Mouse (Mus musculus): ENCODE results near the gene 1700066M21Rik. TPM values are rescaled to one million over a fixed set of nuclear protein-coding genes. Genes with fewer than 3 reads are reported as not detected.
A peak's percentile ranks its signal among the peaks of the same experiment; 100 is the strongest.

1700066M21Rik gene
- total and polyA plus RNA-seq, 3 experiments = 9.9 to 11.7 TPM; not detected in 1

GRCm38 (mm10) chr1:57375276-57375675, 2.1 kb upstream of the 1700066M21Rik start:
- peaks cover 6 to 17% of the 10 kb centered on the region in 2 experiments for H3K4me1 ChIP-seq (ENCODE audit: control insufficient read depth in 1 of 2, insufficient read depth in 2 of 2, low read length in 2 of 2)
- H3K9me3 ChIP-seq (replicated peaks; ENCODE audit: insufficient read depth, low read length) = no peaks in the 10 kb centered on the region
- peak; percentile 62 for DNase-seq (ENCODE audit: low read depth, low spot score)
- peaks cover 11% of the 10 kb centered on the region for H3K79me2 ChIP-seq (ENCODE audit: control insufficient read depth, insufficient read depth, low read length, poor library complexity)
- no peak overlapping the region; a peak in 1 of 4 replicates for H3K4me3 ChIP-seq (ENCODE audit: control insufficient read depth in 1 of 2, insufficient read depth in 1 of 2, low read depth in 2 of 2, low read length in 2 of 2)
- H3K36me3 ChIP-seq (ENCODE audit: control insufficient read depth in 1 of 2, insufficient read depth in 2 of 2, low read length in 2 of 2) = peaks cover 0 to 26% of the 10 kb centered on the region in 2 experiments; a peak in 2 of 4 replicates
- TF ChIP-seq RCOR1 (IDR thresholded peaks at IDR 0.05; ENCODE audit: low read depth, low read length) (peak; percentile 78), MAFK (IDR thresholded peaks at IDR 0.05; ENCODE audit: borderline replicate concordance, low read depth, low read length) (peak; percentile 28; the same call in 1 of the 2 replicates), TCF12 (IDR thresholded peaks at IDR 0.05; ENCODE audit: low read depth, low read length) (peak; percentile 20; the same call in 1 of the 2 replicates), MYC (IDR thresholded peaks at IDR 0.05; ENCODE audit: low read depth, low read length) (peak; percentile 60; the same call in 1 of the 2 replicates), GABPA (IDR thresholded peaks at IDR 0.05; ENCODE audit: low read depth, low read length) (no peak), MAZ (IDR thresholded peaks at IDR 0.05; ENCODE audit: low read depth, low read length) (no peak), CHD1 (IDR thresholded peaks at IDR 0.05; ENCODE audit: low read depth, low read length) (no peak), USF1 (IDR thresholded peaks at IDR 0.05; ENCODE audit: low read depth, low read length) (no peak), EP300 (IDR thresholded peaks at IDR 0.05; ENCODE audit: low read depth in 1 of 2, low read length in 2 of 2) (peak; percentile 57 to 73), ETS1 (IDR thresholded peaks at IDR 0.05; ENCODE audit: low read depth, low read length) (peak; percentile 83), ZNF384 (IDR thresholded peaks at IDR 0.05; ENCODE audit: low read depth, low read length) (peak; percentile 91), POLR2AphosphoS2 (IDR thresholded peaks at IDR 0.05; ENCODE audit: low read length) (no peak), MAX (IDR thresholded peaks at IDR 0.05; ENCODE audit: low read length) (peak; percentile 38; the same call in 1 of the 2 replicates), USF2 (IDR thresholded peaks at IDR 0.05; ENCODE audit: borderline replicate concordance in 1 of 2, insufficient read depth in 1 of 2, low read depth in 1 of 2, low read length in 2 of 2) (no peak), TAL1 (IDR thresholded peaks at IDR 0.05; ENCODE audit: low read length) (no peak), SIN3A (IDR thresholded peaks at IDR 0.05; ENCODE audit: low read length) (peak; percentile 82), ELF1 (IDR thresholded peaks at IDR 0.05; ENCODE audit: low read depth, low read length) (peak; percentile 65; the same call in 1 of the 2 replicates), POLR2A (IDR thresholded peaks at IDR 0.05; ENCODE audit: control insufficient read depth in 1 of 2, insufficient read depth in 1 of 2, low read depth in 1 of 2, low read length in 2 of 2, poor library complexity in 1 of 2) (no peak), HCFC1 (IDR thresholded peaks at IDR 0.05; ENCODE audit: low read depth, low read length) (peak; percentile 55), GATA1 (IDR thresholded peaks at IDR 0.05; ENCODE audit: low read depth, low read length) (peak; percentile 54)
- H3K27me3 ChIP-seq (ENCODE audit: control insufficient read depth in 1 of 2, insufficient read depth in 2 of 2, low read length in 2 of 2) = no peaks in the 10 kb centered on the region
- no peak overlapping the region for H3K9ac ChIP-seq (ENCODE audit: control insufficient read depth, low read depth, low read length, poor library complexity, severe bottlenecking)
- H3K27ac ChIP-seq (ENCODE audit: control insufficient read depth, low read depth, low read length) = peak overlapping the region; percentile 32

GRCm38 (mm10) chr1:57376806-57377205, 614 bp upstream of the 1700066M21Rik start:
- H3K9ac ChIP-seq (ENCODE audit: control insufficient read depth, low read depth, low read length, poor library complexity, severe bottlenecking) = peak overlapping the region; percentile 90
- H3K27me3 ChIP-seq (ENCODE audit: control insufficient read depth in 1 of 2, insufficient read depth in 2 of 2, low read length in 2 of 2) = no peaks in the 10 kb centered on the region
- no peaks in the 10 kb centered on the region for H3K9me3 ChIP-seq (replicated peaks; ENCODE audit: insufficient read depth, low read length)
- H3K27ac ChIP-seq (ENCODE audit: control insufficient read depth, low read depth, low read length) = peak overlapping the region; percentile 80
- no peak for TF ChIP-seq MYB (IDR thresholded peaks at IDR 0.05; ENCODE audit: low read depth, low read length)
- peak; percentile 11; the same call in 1 of the 2 replicates for TF ChIP-seq GATA1 (IDR thresholded peaks at IDR 0.05; ENCODE audit: low read depth, low read length)
- peak; percentile 3 to 6; a peak in 1 of 4 replicates for TF ChIP-seq EP300 (IDR thresholded peaks at IDR 0.05; ENCODE audit: low read depth in 1 of 2, low read length in 2 of 2)
- no peak; the same call in 1 of the 2 replicates for TF ChIP-seq TCF12 (IDR thresholded peaks at IDR 0.05; ENCODE audit: low read depth, low read length)
- TF ChIP-seq TAL1 (IDR thresholded peaks at IDR 0.05; ENCODE audit: low read length) = no peak
- no peak for TF ChIP-seq NELFE (IDR thresholded peaks at IDR 0.05; ENCODE audit: low read depth, low read length)
- TF ChIP-seq E2F4 (IDR thresholded peaks at IDR 0.05; ENCODE audit: borderline replicate concordance, low read depth, low read length) = no peak
- no peak for TF ChIP-seq USF1 (IDR thresholded peaks at IDR 0.05; ENCODE audit: low read depth, low read length)
- no peak for TF ChIP-seq ELF1 (IDR thresholded peaks at IDR 0.05; ENCODE audit: low read depth, low read length)
- no peak for TF ChIP-seq SMC3 (IDR thresholded peaks at IDR 0.05; ENCODE audit: low read depth, low read length)
- TF ChIP-seq MAX (IDR thresholded peaks at IDR 0.05; ENCODE audit: low read length) = peak; percentile 15; the same call in 1 of the 2 replicates
- TF ChIP-seq CHD1 (IDR thresholded peaks at IDR 0.05; ENCODE audit: low read depth, low read length) = no peak
- no peak for TF ChIP-seq USF2 (IDR thresholded peaks at IDR 0.05; ENCODE audit: borderline replicate concordance in 1 of 2, insufficient read depth in 1 of 2, low read depth in 1 of 2, low read length in 2 of 2)
- TF ChIP-seq MAFK (IDR thresholded peaks at IDR 0.05; ENCODE audit: borderline replicate concordance, low read depth, low read length) = no peak
- no peak for TF ChIP-seq CTCF (IDR thresholded peaks at IDR 0.05 in 2 of 3, conservative IDR thresholded peaks at IDR 0.05 in 1 of 3; ENCODE audit: control insufficient read depth in 1 of 3, insufficient read depth in 1 of 3, low read depth in 2 of 3, low read length in 3 of 3, poor library complexity in 1 of 3, severe bottlenecking in 1 of 3)
- TF ChIP-seq KAT2A (conservative IDR thresholded peaks at IDR 0.05; ENCODE audit: low read depth, low read length) = no peak
- TF ChIP-seq UBTF (IDR thresholded peaks at IDR 0.05; ENCODE audit: borderline replicate concordance, insufficient read depth, low read depth, low read length) = no peak
- peak; percentile 28; the same call in 1 of the 2 replicates for TF ChIP-seq MYC (IDR thresholded peaks at IDR 0.05; ENCODE audit: low read depth, low read length)
- DNase-seq (ENCODE audit: low read depth, low spot score) = peak; percentile 58
- peaks cover 11% of the 10 kb centered on the region for H3K79me2 ChIP-seq (ENCODE audit: control insufficient read depth, insufficient read depth, low read length, poor library complexity)
- peak overlapping the region; percentile 76 to 88 for H3K4me3 ChIP-seq (ENCODE audit: control insufficient read depth in 1 of 2, insufficient read depth in 1 of 2, low read depth in 2 of 2, low read length in 2 of 2)
- peaks cover 6 to 17% of the 10 kb centered on the region in 2 experiments for H3K4me1 ChIP-seq (ENCODE audit: control insufficient read depth in 1 of 2, insufficient read depth in 2 of 2, low read length in 2 of 2)
- peaks cover 2 to 26% of the 10 kb centered on the region in 2 experiments; a peak in 3 of 4 replicates for H3K36me3 ChIP-seq (ENCODE audit: control insufficient read depth in 1 of 2, insufficient read depth in 2 of 2, low read length in 2 of 2)
